Mouse (Mus musculus): ENCODE measurements around the gene Olfr794. TPM values are rescaled to one million over a fixed set of nuclear protein-coding genes. Genes with fewer than 3 reads are reported as not detected.

The Olfr794 gene
- not detected in 2 replicates for polyA plus RNA-seq (2016; fragmentation: Nextera tagmentation; extraction: Ambion mirVana)

- no peak for DNase-seq (ENCODE audit: extremely low spot score, low spot score)
- WGBS = 85% methylated on average over 2 of the region's 2 CpGs
- Histone ChIP-seq H3K4me1 (no peaks in the 10 kb centered on the region), H3K36me3 (replicated peaks) (no peaks in the 10 kb centered on the region), H3K9me3 (no peaks in the 10 kb centered on the region), H3K27ac (no peak within 1 kb of the TSS), H3K27me3 (ENCODE audit: poor library complexity, severe bottlenecking) (no peaks in the 10 kb centered on the region), H3K4me3 (no peak within 1 kb of the TSS)
Measured at GRCm38 (mm10) chr10:129567355-129567754, at the start of gene Olfr794. Olfr794 (plus strand) TSS chr10:129567655.

DNA sequence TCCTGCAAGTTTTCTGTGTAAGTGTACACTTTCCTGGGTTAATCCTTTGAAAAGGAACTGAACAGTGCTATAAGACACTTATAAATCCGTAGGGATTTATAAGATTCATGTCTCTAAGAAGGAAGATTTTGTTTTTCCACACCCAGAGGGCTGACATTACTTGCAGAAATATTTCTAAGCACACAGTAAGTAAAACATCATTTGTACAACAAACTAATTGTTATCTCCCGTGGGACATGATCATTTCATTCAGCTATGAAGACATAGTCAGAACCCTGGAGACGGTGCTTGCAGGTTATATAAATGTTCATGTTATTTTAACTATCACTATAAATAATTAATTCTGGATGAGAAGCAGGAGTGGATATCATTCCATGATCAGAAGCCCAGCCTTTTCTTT, 46.0 kb upstream of the Olfr794 start, which contains the start of gene Olfr791:
Gene Olfr791, plus strand, starts transcription at position 301 of the 400 bp plus-strand sequence.
- Histone ChIP-seq H3K4me1 (no peaks in the 10 kb centered on the region), H3K4me3 (no peak within 1 kb of the TSS), H3K27me3 (ENCODE audit: poor library complexity, severe bottlenecking) (no peaks in the 10 kb centered on the region), H3K36me3 (replicated peaks) (no peaks in the 10 kb centered on the region), H3K9me3 (no peaks in the 10 kb centered on the region), H3K27ac (no peak within 1 kb of the TSS)
- WGBS = 83% methylated on average over 3 of the region's 3 CpGs
- DNase-seq (ENCODE audit: extremely low spot score, low spot score) = no peak

- H3K36me3 ChIP-seq (replicated peaks) = no peaks in the 10 kb centered on the region
- H3K4me1 ChIP-seq = no peaks in the 10 kb centered on the region
- H3K27me3 ChIP-seq (ENCODE audit: poor library complexity, severe bottlenecking) = no peaks in the 10 kb centered on the region
- peaks cover 6% of the 10 kb centered on the region; the same call in 1 of the 2 replicates for H3K9me3 ChIP-seq
- 89% methylated on average over 1 of the region's 1 CpGs for WGBS
- no peak within 1 kb of the TSS for H3K27ac ChIP-seq
- DNase-seq (ENCODE audit: extremely low spot score, low spot score) = no peak
- no peak within 1 kb of the TSS for H3K4me3 ChIP-seq
Measured at GRCm38 (mm10) chr10:129538862-129539261, 28.6 kb upstream of the Olfr794 start, which contains the start of gene Olfr792. Olfr792 (plus strand) TSS chr10:129539162.

DNA sequence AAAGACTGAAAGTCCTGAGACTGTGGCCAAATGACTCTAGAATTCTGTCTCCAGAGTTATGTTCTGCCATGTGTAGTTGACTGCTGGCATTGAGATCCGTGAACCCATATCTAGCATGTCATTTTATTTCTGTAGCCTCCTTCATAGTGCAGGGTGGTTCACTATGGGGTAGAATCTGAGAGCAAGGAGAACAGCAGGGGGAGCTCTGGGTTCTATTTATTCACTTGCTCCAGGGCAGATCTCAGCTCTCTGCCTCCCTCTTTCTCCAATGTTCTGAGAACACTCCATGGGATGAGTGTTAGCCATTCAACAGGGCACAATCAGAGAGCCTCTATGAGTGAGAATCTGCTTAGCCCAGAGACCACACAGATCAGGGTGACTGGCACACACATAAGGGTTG, 18.1 kb upstream of the Olfr794 start:
- no peaks in the 10 kb centered on the region for H3K36me3 ChIP-seq (replicated peaks)
- no peaks in the 10 kb centered on the region for H3K4me1 ChIP-seq
- no peak overlapping the region for H3K4me3 ChIP-seq
- no peaks in the 10 kb centered on the region for H3K27me3 ChIP-seq (ENCODE audit: poor library complexity, severe bottlenecking)
- 67% methylated on average over 1 of the region's 1 CpGs for WGBS
- H3K27ac ChIP-seq = no peak overlapping the region
- peaks cover 5% of the 10 kb centered on the region for H3K9me3 ChIP-seq
- DNase-seq (ENCODE audit: extremely low spot score, low spot score) = no peak

- 83% methylated on average over 1 of the region's 1 CpGs for WGBS
- no peak for DNase-seq (ENCODE audit: extremely low spot score, low spot score)
Measured at GRCm38 (mm10) chr10:129577066-129577465, 9.6 kb downstream of the Olfr794 start.

DNA sequence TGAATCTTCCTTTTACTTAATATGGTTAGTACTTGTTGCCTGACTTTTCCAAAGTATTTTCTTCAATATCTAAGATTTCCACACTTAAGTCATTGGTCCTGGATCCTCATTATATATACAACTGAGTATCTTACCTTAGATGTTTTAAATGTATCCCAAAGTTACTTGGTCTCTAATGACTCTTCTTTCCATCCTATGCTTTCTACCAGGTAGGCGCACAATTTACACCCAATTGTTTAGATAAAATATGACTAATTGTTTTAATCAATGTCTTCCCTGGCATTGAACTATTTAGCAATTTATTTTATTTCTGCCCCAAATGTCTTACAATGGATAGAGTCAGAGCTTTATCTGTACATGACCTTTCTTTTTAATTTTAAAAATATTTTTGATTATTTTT, 45.0 kb downstream of the Olfr794 start, which contains the start of gene Olfr796:
Gene Olfr796, minus strand, starts transcription at position 101 of the 400 bp plus-strand sequence.
- Histone ChIP-seq H3K27ac (no peak within 1 kb of the TSS), H3K27me3 (ENCODE audit: poor library complexity, severe bottlenecking) (no peaks in the 10 kb centered on the region), H3K4me1 (no peaks in the 10 kb centered on the region), H3K4me3 (no peak within 1 kb of the TSS), H3K36me3 (replicated peaks) (no peaks in the 10 kb centered on the region), H3K9me3 (no peaks in the 10 kb centered on the region)
- WGBS = 96% methylated on average over 1 of the region's 1 CpGs
- no peak for DNase-seq (ENCODE audit: extremely low spot score, low spot score)

More at GRCm38 (mm10) chr10:129577066-129577465, 9.6 kb downstream of the Olfr794 start:
- Histone ChIP-seq H3K27me3 (ENCODE audit: poor library complexity, severe bottlenecking) (no peaks in the 10 kb centered on the region), H3K27ac (no peak overlapping the region), H3K4me1 (no peaks in the 10 kb centered on the region), H3K9me3 (no peaks in the 10 kb centered on the region), H3K4me3 (no peak overlapping the region), H3K36me3 (replicated peaks) (no peaks in the 10 kb centered on the region)

- H3K4me1 ChIP-seq = no peaks in the 10 kb centered on the region
- no peak overlapping the region for H3K27ac ChIP-seq
- no peaks in the 10 kb centered on the region for H3K9me3 ChIP-seq
- WGBS = 17% methylated on average over 1 of the region's 1 CpGs
- no peak overlapping the region for H3K4me3 ChIP-seq
- no peaks in the 10 kb centered on the region for H3K27me3 ChIP-seq (ENCODE audit: poor library complexity, severe bottlenecking)
- DNase-seq (ENCODE audit: extremely low spot score, low spot score) = no peak
- no peaks in the 10 kb centered on the region for H3K36me3 ChIP-seq (replicated peaks)
Measured at GRCm38 (mm10) chr10:129621724-129622123, 54.3 kb downstream of the Olfr794 start.

Small RNA genes within 50 kb of the gene (microRNA-seq; reads per million reads assigned to microRNA genes)
- not detected for gene Gm23252

Other genes starting within 250 kb of the Olfr794 start
- not detected in 2 replicates for gene Olfr780, start 249.5 kb upstream of the Olfr794 start, polyA plus RNA-seq (2016; fragmentation: Nextera tagmentation; extraction: Ambion mirVana)
- gene Olfr781, start 238.8 kb upstream of the Olfr794 start, polyA plus RNA-seq (2016; fragmentation: Nextera tagmentation; extraction: Ambion mirVana) = not detected in 2 replicates
- gene Olfr782, start 218.8 kb upstream of the Olfr794 start, polyA plus RNA-seq (2016; fragmentation: Nextera tagmentation; extraction: Ambion mirVana) = not detected in 2 replicates
- 0.06 TPM in 1 of 2 replicates, not detected in the other for gene Olfr784, start 183.6 kb upstream of the Olfr794 start, polyA plus RNA-seq (2016; fragmentation: Nextera tagmentation; extraction: Ambion mirVana)
- not detected in 2 replicates for gene Olfr785, start 162.2 kb upstream of the Olfr794 start, polyA plus RNA-seq (2016; fragmentation: Nextera tagmentation; extraction: Ambion mirVana)
- not detected in 2 replicates for gene Olfr786, start 140.3 kb upstream of the Olfr794 start, polyA plus RNA-seq (2016; fragmentation: Nextera tagmentation; extraction: Ambion mirVana)
- gene Olfr787, start 105.8 kb upstream of the Olfr794 start, polyA plus RNA-seq (2016; fragmentation: Nextera tagmentation; extraction: Ambion mirVana) = not detected in 2 replicates
- gene Olfr788, start 96.7 kb upstream of the Olfr794 start, polyA plus RNA-seq (2016; fragmentation: Nextera tagmentation; extraction: Ambion mirVana) = not detected in 2 replicates
- gene Olfr789, start 82.9 kb upstream of the Olfr794 start, polyA plus RNA-seq (2016; fragmentation: Nextera tagmentation; extraction: Ambion mirVana) = not detected in 2 replicates
- not detected in 2 replicates for gene Olfr790, start 69.2 kb upstream of the Olfr794 start, polyA plus RNA-seq (2016; fragmentation: Nextera tagmentation; extraction: Ambion mirVana)
- gene Olfr791, start 45.9 kb upstream of the Olfr794 start, polyA plus RNA-seq (2016; fragmentation: Nextera tagmentation; extraction: Ambion mirVana) = not detected in 2 replicates
- not detected in 2 replicates for gene Olfr792, start 28.5 kb upstream of the Olfr794 start, polyA plus RNA-seq (2016; fragmentation: Nextera tagmentation; extraction: Ambion mirVana)
- not detected in 2 replicates for gene Olfr796, start 44.9 kb downstream of the Olfr794 start, polyA plus RNA-seq (2016; fragmentation: Nextera tagmentation; extraction: Ambion mirVana)
- not detected in 2 replicates for gene Olfr798, start 60.3 kb downstream of the Olfr794 start, polyA plus RNA-seq (2016; fragmentation: Nextera tagmentation; extraction: Ambion mirVana)
- gene Olfr799, start 69.8 kb downstream of the Olfr794 start, polyA plus RNA-seq (2016; fragmentation: Nextera tagmentation; extraction: Ambion mirVana) = not detected in 2 replicates
- not detected in 2 replicates for gene Olfr800, start 90.0 kb downstream of the Olfr794 start, polyA plus RNA-seq (2016; fragmentation: Nextera tagmentation; extraction: Ambion mirVana)
- not detected in 2 replicates for gene Olfr801, start 106.2 kb downstream of the Olfr794 start, polyA plus RNA-seq (2016; fragmentation: Nextera tagmentation; extraction: Ambion mirVana)
- gene Olfr802, start 120.5 kb downstream of the Olfr794 start, polyA plus RNA-seq (2016; fragmentation: Nextera tagmentation; extraction: Ambion mirVana) = not detected in 2 replicates
- not detected in 2 replicates for gene Olfr803, start 126.6 kb downstream of the Olfr794 start, polyA plus RNA-seq (2016; fragmentation: Nextera tagmentation; extraction: Ambion mirVana)
- not detected in 2 replicates for gene Olfr804, start 135.6 kb downstream of the Olfr794 start, polyA plus RNA-seq (2016; fragmentation: Nextera tagmentation; extraction: Ambion mirVana)
- gene Olfr805, start 161.7 kb downstream of the Olfr794 start, polyA plus RNA-seq (2016; fragmentation: Nextera tagmentation; extraction: Ambion mirVana) = not detected in 2 replicates
- gene Olfr806, start 174.3 kb downstream of the Olfr794 start, polyA plus RNA-seq (2016; fragmentation: Nextera tagmentation; extraction: Ambion mirVana) = not detected in 2 replicates
- not detected in 2 replicates for gene Olfr807, start 190.1 kb downstream of the Olfr794 start, polyA plus RNA-seq (2016; fragmentation: Nextera tagmentation; extraction: Ambion mirVana)
- not detected in 2 replicates for gene Olfr808, start 197.8 kb downstream of the Olfr794 start, polyA plus RNA-seq (2016; fragmentation: Nextera tagmentation; extraction: Ambion mirVana)
- gene Olfr809, start 207.0 kb downstream of the Olfr794 start, polyA plus RNA-seq (2016; fragmentation: Nextera tagmentation; extraction: Ambion mirVana) = not detected in 2 replicates
- gene Olfr810, start 227.3 kb downstream of the Olfr794 start, polyA plus RNA-seq (2016; fragmentation: Nextera tagmentation; extraction: Ambion mirVana) = not detected in 2 replicates
- not detected in 2 replicates for gene Olfr811, start 236.7 kb downstream of the Olfr794 start, polyA plus RNA-seq (2016; fragmentation: Nextera tagmentation; extraction: Ambion mirVana)